Mouse (Mus musculus): Measurements from ENCODE around the gene Crtac1.

GRCm38 (mm10) chr19:42404364-42404763 is 27.2 kb downstream of the Crtac1 start:
- TF ChIP-seq CHD2 (IDR thresholded peaks at IDR 0.05; ENCODE audit: low read depth, low read length), result no peak
- no peak for TF ChIP-seq ZC3H11A (IDR thresholded peaks at IDR 0.05; ENCODE audit: borderline replicate concordance, low read depth, low read length)
- no peak for TF ChIP-seq ZNF384 (IDR thresholded peaks at IDR 0.05; ENCODE audit: low read depth, low read length)
- no peak for TF ChIP-seq HCFC1 (IDR thresholded peaks at IDR 0.05; ENCODE audit: borderline replicate concordance, insufficient read depth, low read length)

Measured in ES-E14 (cell line).